Mouse (Mus musculus): ENCODE results near the gene Nfic. TPM values are rescaled to one million over a fixed set of nuclear protein-coding genes. Genes with fewer than 3 reads are reported as not detected.

Gene Nfic
- polyA plus RNA-seq, 1 experiment, result 6.1 TPM

- H3K27me3 ChIP-seq (ENCODE audit: control insufficient read depth, insufficient read depth, low read length, poor library complexity, severe bottlenecking), result no peaks in the 10 kb centered on the region
- H3K9ac ChIP-seq (ENCODE audit: low read depth, poor library complexity, severe bottlenecking), result no peak overlapping the region
- no peak overlapping the region for H3K27ac ChIP-seq (ENCODE audit: insufficient read depth, low read length)
- H3K4me3 ChIP-seq (ENCODE audit: low read depth, low read length), result no peak overlapping the region
- H3K4me1 ChIP-seq (ENCODE audit: control insufficient read depth, insufficient read depth, low read length), result peaks cover 13% of the 10 kb centered on the region
- TF ChIP-seq POLR2A (IDR thresholded peaks at IDR 0.05; ENCODE audit: insufficient read depth, low read length) (no peak), CTCF (IDR thresholded peaks at IDR 0.05; ENCODE audit: low read depth, low read length) (no peak), EP300 (IDR thresholded peaks at IDR 0.05; ENCODE audit: insufficient read depth, low read depth, low read length) (no peak)
- peaks cover 4% of the 10 kb centered on the region for H3K36me3 ChIP-seq (ENCODE audit: control insufficient read depth, insufficient read depth, low read length, poor library complexity, severe bottlenecking)
- H3K9me3 ChIP-seq (replicated peaks; ENCODE audit: control insufficient read depth, insufficient read depth, low read length, poor library complexity, severe bottlenecking), result no peaks in the 10 kb centered on the region
Measured at GRCm38 (mm10) chr10:81363436-81364346, 91.7 kb downstream of the Nfic start.

GRCm38 (mm10) chr10:81362336-81362949, 93.0 kb downstream of the Nfic start:
- peaks cover 4% of the 10 kb centered on the region; the same call in 1 of the 2 replicates for H3K36me3 ChIP-seq (ENCODE audit: control insufficient read depth, insufficient read depth, low read length, poor library complexity, severe bottlenecking)
- peaks cover 13% of the 10 kb centered on the region for H3K4me1 ChIP-seq (ENCODE audit: control insufficient read depth, insufficient read depth, low read length)
- H3K9ac ChIP-seq (ENCODE audit: low read depth, poor library complexity, severe bottlenecking), result no peak overlapping the region
- no peaks in the 10 kb centered on the region for H3K9me3 ChIP-seq (replicated peaks; ENCODE audit: control insufficient read depth, insufficient read depth, low read length, poor library complexity, severe bottlenecking)
- no peaks in the 10 kb centered on the region for H3K27me3 ChIP-seq (ENCODE audit: control insufficient read depth, insufficient read depth, low read length, poor library complexity, severe bottlenecking)
- H3K27ac ChIP-seq (ENCODE audit: insufficient read depth, low read length), result no peak overlapping the region
- no peak for TF ChIP-seq EP300 (IDR thresholded peaks at IDR 0.05; ENCODE audit: insufficient read depth, low read depth, low read length)
- TF ChIP-seq CTCF (IDR thresholded peaks at IDR 0.05; ENCODE audit: low read depth, low read length), result no peak
- TF ChIP-seq POLR2A (IDR thresholded peaks at IDR 0.05; ENCODE audit: insufficient read depth, low read length), result no peak
- H3K4me3 ChIP-seq (ENCODE audit: low read depth, low read length), result no peak overlapping the region

GRCm38 (mm10) chr10:81360721-81361120, 94.7 kb downstream of the Nfic start:
- H3K9ac ChIP-seq (ENCODE audit: low read depth, poor library complexity, severe bottlenecking), result no peak overlapping the region
- no peak for TF ChIP-seq EP300 (IDR thresholded peaks at IDR 0.05; ENCODE audit: insufficient read depth, low read depth, low read length)
- TF ChIP-seq POLR2A (IDR thresholded peaks at IDR 0.05; ENCODE audit: insufficient read depth, low read length), result no peak
- TF ChIP-seq CTCF (IDR thresholded peaks at IDR 0.05; ENCODE audit: low read depth, low read length), result no peak
- H3K4me1 ChIP-seq (ENCODE audit: control insufficient read depth, insufficient read depth, low read length), result peaks cover 13% of the 10 kb centered on the region
- H3K4me3 ChIP-seq (ENCODE audit: low read depth, low read length), result no peak overlapping the region
- no peaks in the 10 kb centered on the region for H3K9me3 ChIP-seq (replicated peaks; ENCODE audit: control insufficient read depth, insufficient read depth, low read length, poor library complexity, severe bottlenecking)
- H3K36me3 ChIP-seq (ENCODE audit: control insufficient read depth, insufficient read depth, low read length, poor library complexity, severe bottlenecking), result no peaks in the 10 kb centered on the region
- no peaks in the 10 kb centered on the region for H3K27me3 ChIP-seq (ENCODE audit: control insufficient read depth, insufficient read depth, low read length, poor library complexity, severe bottlenecking)
- H3K27ac ChIP-seq (ENCODE audit: insufficient read depth, low read length), result no peak overlapping the region

GRCm38 (mm10) chr10:81358841-81359240, 96.6 kb downstream of the Nfic start:
- H3K9ac ChIP-seq (ENCODE audit: low read depth, poor library complexity, severe bottlenecking), result no peak overlapping the region
- TF ChIP-seq POLR2A (IDR thresholded peaks at IDR 0.05; ENCODE audit: insufficient read depth, low read length), result no peak
- TF ChIP-seq CTCF (IDR thresholded peaks at IDR 0.05; ENCODE audit: low read depth, low read length), result no peak
- H3K4me3 ChIP-seq (ENCODE audit: low read depth, low read length), result no peak overlapping the region
- H3K36me3 ChIP-seq (ENCODE audit: control insufficient read depth, insufficient read depth, low read length, poor library complexity, severe bottlenecking), result no peaks in the 10 kb centered on the region
- no peak overlapping the region for H3K27ac ChIP-seq (ENCODE audit: insufficient read depth, low read length)
- H3K27me3 ChIP-seq (ENCODE audit: control insufficient read depth, insufficient read depth, low read length, poor library complexity, severe bottlenecking), result no peaks in the 10 kb centered on the region
- peaks cover 7% of the 10 kb centered on the region for H3K4me1 ChIP-seq (ENCODE audit: control insufficient read depth, insufficient read depth, low read length)
- no peaks in the 10 kb centered on the region for H3K9me3 ChIP-seq (replicated peaks; ENCODE audit: control insufficient read depth, insufficient read depth, low read length, poor library complexity, severe bottlenecking)

GRCm38 (mm10) chr10:81358209-81358608, 97.2 kb downstream of the Nfic start:
- H3K27ac ChIP-seq (ENCODE audit: insufficient read depth, low read length), result no peak overlapping the region
- no peaks in the 10 kb centered on the region for H3K36me3 ChIP-seq (ENCODE audit: control insufficient read depth, insufficient read depth, low read length, poor library complexity, severe bottlenecking)
- H3K27me3 ChIP-seq (ENCODE audit: control insufficient read depth, insufficient read depth, low read length, poor library complexity, severe bottlenecking), result no peaks in the 10 kb centered on the region
- TF ChIP-seq EP300 (IDR thresholded peaks at IDR 0.05; ENCODE audit: insufficient read depth, low read depth, low read length), result no peak
- no peak for TF ChIP-seq CTCF (IDR thresholded peaks at IDR 0.05; ENCODE audit: low read depth, low read length)
- TF ChIP-seq POLR2A (IDR thresholded peaks at IDR 0.05; ENCODE audit: insufficient read depth, low read length), result no peak
- H3K4me1 ChIP-seq (ENCODE audit: control insufficient read depth, insufficient read depth, low read length), result peaks cover 7% of the 10 kb centered on the region
- peak overlapping the region; percentile 83 for H3K9ac ChIP-seq (ENCODE audit: low read depth, poor library complexity, severe bottlenecking)
- peak overlapping the region; percentile 96 for H3K4me3 ChIP-seq (ENCODE audit: low read depth, low read length)
- H3K9me3 ChIP-seq (replicated peaks; ENCODE audit: control insufficient read depth, insufficient read depth, low read length, poor library complexity, severe bottlenecking), result no peaks in the 10 kb centered on the region

Measured in ES-Bruce4 (cell line).